21 mouse cellular contexts compared by ENCODE assay signal in the genomic region with DNA sequence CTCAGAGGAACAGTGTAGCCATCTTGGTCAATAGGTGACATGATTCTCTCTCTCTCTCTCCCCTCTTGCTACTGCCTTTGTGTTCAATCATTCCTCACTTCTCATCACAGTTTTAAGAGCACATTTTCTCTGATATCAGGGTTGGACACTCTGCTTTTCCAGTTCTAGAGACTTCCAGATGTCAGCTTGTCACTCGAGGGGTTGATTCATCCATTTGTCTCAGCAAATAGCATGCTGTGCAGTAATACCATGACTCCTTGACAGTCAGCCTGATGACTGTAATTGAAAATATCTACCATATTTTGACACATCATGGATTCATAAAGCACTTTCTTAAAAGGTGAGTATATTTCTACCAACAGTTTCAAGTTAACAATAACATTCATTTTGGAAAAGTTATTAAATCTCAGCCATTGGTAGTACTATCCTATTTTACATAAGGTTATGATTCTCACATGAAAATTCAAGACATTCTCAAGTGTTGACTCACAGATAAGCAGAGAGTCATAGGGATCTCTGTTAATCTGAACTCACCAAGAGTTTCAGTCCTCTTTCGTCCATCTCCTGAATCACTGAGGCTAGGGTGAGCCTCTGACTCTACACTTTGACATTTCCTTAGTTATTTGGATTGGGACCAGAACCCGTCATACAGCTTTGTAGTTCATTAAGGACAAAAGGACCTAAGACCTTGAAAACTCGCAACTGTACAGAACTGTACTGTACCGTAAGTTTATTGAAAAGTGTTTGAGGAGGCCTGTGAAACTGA.
"Had no signal": no experiment of that assay in that cellular context is flagged by ENCODE, and none has a peak within 500 bp of the region (broad histone marks: within the 10 kb centered on the region; RNA-seq: fewer than 3 reads in every experiment).

No protein-coding gene starts in this region.

- ATAC-seq: liver, postnatal 0 days; lung, postnatal 0 days; midbrain, embryonic 13.5 days; midbrain, embryonic 15.5 days had no signal

- H3K4me2 ChIP-seq: lung, embryonic 15.5 days; midbrain, embryonic 11.5 days; midbrain, embryonic 13.5 days; midbrain, embryonic 15.5 days; neural tube, embryonic 13.5 days; neural tube, embryonic 15.5 days had no signal

- H3K4me3 ChIP-seq: lung, embryonic 15.5 days; megakaryocyte, embryonic 14.5 days; midbrain, embryonic 13.5 days; midbrain, embryonic 15.5 days; neural tube, embryonic 13.5 days; neural tube, embryonic 15.5 days had no signal

- H3K27ac ChIP-seq: lung, embryonic 15.5 days; macrophage; midbrain, embryonic 13.5 days; midbrain, embryonic 15.5 days; neural tube, embryonic 13.5 days; neural tube, embryonic 15.5 days had no signal

- DNase-seq: liver, postnatal 0 days; lung, adult 2 months; lung, postnatal 14 days; lung, postnatal 36 days; retina, postnatal 1 day; right cerebral cortex, adult 18-20 months; right cerebral cortex, postnatal 25 days; right cerebral cortex, postnatal 4 days; spleen, adult 18-20 months; thymus, adult 18-20 months; thymus, postnatal 14 days; thymus, postnatal 36 days had no signal

- H3K9me3 ChIP-seq: lung, embryonic 15.5 days; midbrain, embryonic 13.5 days; midbrain, embryonic 15.5 days; neural tube, embryonic 13.5 days; neural tube, embryonic 15.5 days had no signal

- H3K9ac ChIP-seq: liver, postnatal 0 days; lung, embryonic 15.5 days; midbrain, embryonic 13.5 days; midbrain, embryonic 15.5 days; neural tube, embryonic 13.5 days; neural tube, embryonic 15.5 days had no signal

- H3K4me1 ChIP-seq: lung, embryonic 15.5 days; megakaryocyte, embryonic 14.5 days; midbrain, embryonic 13.5 days; midbrain, embryonic 15.5 days; neural tube, embryonic 13.5 days had no signal

- H3K27me3 ChIP-seq: lung, embryonic 15.5 days; megakaryocyte, embryonic 14.5 days; midbrain, embryonic 13.5 days; midbrain, embryonic 15.5 days; neural tube, embryonic 13.5 days; neural tube, embryonic 15.5 days had no signal

- H3K36me3 ChIP-seq: lung, embryonic 15.5 days; midbrain, embryonic 13.5 days; midbrain, embryonic 15.5 days; neural tube, embryonic 13.5 days; neural tube, embryonic 15.5 days had no signal
